Mouse (Mus musculus): ENCODE data around the gene Olfr688. TPM values are rescaled to one million over a fixed set of nuclear protein-coding genes. Genes with fewer than 3 reads are reported as not detected.

Olfr688 gene
- not detected in 2 replicates for polyA plus RNA-seq (2021; fragmentation: Nextera tagmentation)
- long read RNA-seq, experiment 1 = 0 reads
- long read RNA-seq, experiment 2 = 0 reads

GRCm38 (mm10) chr7:105287795-105288194 lies at the start of gene Olfr688:
TSS of gene Olfr688 (plus strand) at chr7:105288095.

GRCm38 (mm10) chr7:105310865-105311264 lies 23.0 kb downstream of the Olfr688 start, which contains the start of gene Olfr689:
TSS of gene Olfr689 (plus strand) at chr7:105311165.

GRCm38 (mm10) chr7:105334004-105334403 lies 46.1 kb downstream of the Olfr688 start, which contains the start of gene Olfr690:
TSS of gene Olfr690 (minus strand) at chr7:105334104.

Other genes starting within 250 kb of the Olfr688 start
- not detected in 2 replicates for gene Olfr677, start 236.7 kb upstream of the Olfr688 start, polyA plus RNA-seq (2021; fragmentation: Nextera tagmentation)
- gene Olfr678, start 223.6 kb upstream of the Olfr688 start, polyA plus RNA-seq (2021; fragmentation: Nextera tagmentation) = not detected in 2 replicates
- not detected in 2 replicates for gene Olfr679, start 206.9 kb upstream of the Olfr688 start, polyA plus RNA-seq (2021; fragmentation: Nextera tagmentation)
- not detected in 2 replicates for gene Olfr680-ps1, start 195.3 kb upstream of the Olfr688 start, polyA plus RNA-seq (2021; fragmentation: Nextera tagmentation)
- gene Olfr681, start 171.3 kb upstream of the Olfr688 start, polyA plus RNA-seq (2021; fragmentation: Nextera tagmentation) = not detected in 2 replicates
- gene Olfr683, start 141.1 kb upstream of the Olfr688 start, polyA plus RNA-seq (2021; fragmentation: Nextera tagmentation) = not detected in 2 replicates
- not detected in 2 replicates for gene Olfr684, start 124.4 kb upstream of the Olfr688 start, polyA plus RNA-seq (2021; fragmentation: Nextera tagmentation)
- not detected in 2 replicates for gene Olfr685, start 102.1 kb upstream of the Olfr688 start, polyA plus RNA-seq (2021; fragmentation: Nextera tagmentation)
- not detected in 2 replicates for gene Olfr686, start 80.6 kb upstream of the Olfr688 start, polyA plus RNA-seq (2021; fragmentation: Nextera tagmentation)
- gene Olfr689, start 23.1 kb downstream of the Olfr688 start, polyA plus RNA-seq (2021; fragmentation: Nextera tagmentation) = not detected in 2 replicates
- not detected in 2 replicates for gene Olfr690, start 46.0 kb downstream of the Olfr688 start, polyA plus RNA-seq (2021; fragmentation: Nextera tagmentation)
- 0.15 TPM in 1 of 2 replicates, not detected in the other for gene Olfr691, start 54.2 kb downstream of the Olfr688 start, polyA plus RNA-seq (2021; fragmentation: Nextera tagmentation)
- not detected in 2 replicates for gene Olfr692, start 80.1 kb downstream of the Olfr688 start, polyA plus RNA-seq (2021; fragmentation: Nextera tagmentation)
- gene Gm5901, start 86.9 kb downstream of the Olfr688 start, polyA plus RNA-seq (2021; fragmentation: Nextera tagmentation) = not detected in 2 replicates
- gene Fam160a2, start 112.0 kb downstream of the Olfr688 start, polyA plus RNA-seq (2021; fragmentation: Nextera tagmentation) = 31.5 and 42.0 TPM in 2 replicates
- 0.14 and 0.24 TPM in 2 replicates for gene Cnga4, start 116.5 kb downstream of the Olfr688 start, polyA plus RNA-seq (2021; fragmentation: Nextera tagmentation)
- gene Cckbr, start 137.6 kb downstream of the Olfr688 start, polyA plus RNA-seq (2021; fragmentation: Nextera tagmentation) = 7.3 and 7.7 TPM in 2 replicates
- gene Cavin3, start 194.2 kb downstream of the Olfr688 start, polyA plus RNA-seq (2021; fragmentation: Nextera tagmentation) = 29.9 and 31.8 TPM in 2 replicates